Mouse (Mus musculus): ENCODE results near the gene Plxdc1.
A peak's percentile ranks its signal among the peaks of the same experiment; 100 is the strongest.

Plxdc1 gene

GRCm38 (mm10) chr11:97987551-97988526 lies 1.6 kb upstream of the Plxdc1 start:
- peak; percentile 76 for DNase-seq (ENCODE audit: low read depth, low spot score)

- DNase-seq (ENCODE audit: low read depth, low spot score), result no peak
Measured at GRCm38 (mm10) chr11:97986738-97987465, 658 bp upstream of the Plxdc1 start.

GRCm38 (mm10) chr11:97983983-97984382 lies 2.3 kb downstream of the Plxdc1 start:
- no peak for DNase-seq (ENCODE audit: low read depth, low spot score)

- DNase-seq (ENCODE audit: low read depth, low spot score), result no peak
Measured at GRCm38 (mm10) chr11:97983506-97983905, 2.7 kb downstream of the Plxdc1 start.

- no peak for DNase-seq (ENCODE audit: low read depth, low spot score)
Measured at GRCm38 (mm10) chr11:97982721-97983120, 3.5 kb downstream of the Plxdc1 start.

GRCm38 (mm10) chr11:97980531-97980966 lies 5.7 kb downstream of the Plxdc1 start:
- DNase-seq (ENCODE audit: low read depth, low spot score), result no peak

- no peak for DNase-seq (ENCODE audit: low read depth, low spot score)
Measured at GRCm38 (mm10) chr11:97979824-97980495, 6.3 kb downstream of the Plxdc1 start.

- DNase-seq (ENCODE audit: low read depth, low spot score), result no peak
Measured at GRCm38 (mm10) chr11:97978392-97978791, 7.9 kb downstream of the Plxdc1 start.

- no peak for DNase-seq (ENCODE audit: low read depth, low spot score)
Measured at GRCm38 (mm10) chr11:97977797-97978196, 8.4 kb downstream of the Plxdc1 start.

- DNase-seq (ENCODE audit: low read depth, low spot score), result no peak
Measured at GRCm38 (mm10) chr11:97974746-97975145, 11.5 kb downstream of the Plxdc1 start.

GRCm38 (mm10) chr11:97974141-97974540 lies 12.1 kb downstream of the Plxdc1 start:
- no peak for DNase-seq (ENCODE audit: low read depth, low spot score)

- DNase-seq (ENCODE audit: low read depth, low spot score), result no peak
Measured at GRCm38 (mm10) chr11:97972434-97972833, 13.8 kb downstream of the Plxdc1 start.

- no peak for DNase-seq (ENCODE audit: low read depth, low spot score)
Measured at GRCm38 (mm10) chr11:97971232-97971631, 15.0 kb downstream of the Plxdc1 start.

- DNase-seq (ENCODE audit: low read depth, low spot score), result no peak
Measured at GRCm38 (mm10) chr11:97970771-97971170, 15.5 kb downstream of the Plxdc1 start.

GRCm38 (mm10) chr11:97968385-97968784 lies 17.9 kb downstream of the Plxdc1 start:
- DNase-seq (ENCODE audit: low read depth, low spot score), result no peak

GRCm38 (mm10) chr11:97967114-97967513 lies 19.1 kb downstream of the Plxdc1 start:
- DNase-seq (ENCODE audit: low read depth, low spot score), result no peak

GRCm38 (mm10) chr11:97960907-97961306 lies 25.3 kb downstream of the Plxdc1 start:
- DNase-seq (ENCODE audit: low read depth, low spot score), result no peak

- no peak for DNase-seq (ENCODE audit: low read depth, low spot score)
Measured at GRCm38 (mm10) chr11:97959300-97959680, 27.0 kb downstream of the Plxdc1 start.

GRCm38 (mm10) chr11:97958641-97959299 lies 27.5 kb downstream of the Plxdc1 start:
- DNase-seq (ENCODE audit: low read depth, low spot score), result no peak

- DNase-seq (ENCODE audit: low read depth, low spot score), result no peak
Measured at GRCm38 (mm10) chr11:97956905-97957560, 29.2 kb downstream of the Plxdc1 start.

- no peak for DNase-seq (ENCODE audit: low read depth, low spot score)
Measured at GRCm38 (mm10) chr11:97955915-97956314, 30.3 kb downstream of the Plxdc1 start.
